Mouse (Mus musculus): Measurements from ENCODE around the gene Cadm1. TPM values are rescaled to one million over a fixed set of nuclear protein-coding genes. Genes with fewer than 3 reads are reported as not detected.

The Cadm1 gene
- polyA plus RNA-seq, 1 experiment from 2014 or later: 89.9 TPM

DNA sequence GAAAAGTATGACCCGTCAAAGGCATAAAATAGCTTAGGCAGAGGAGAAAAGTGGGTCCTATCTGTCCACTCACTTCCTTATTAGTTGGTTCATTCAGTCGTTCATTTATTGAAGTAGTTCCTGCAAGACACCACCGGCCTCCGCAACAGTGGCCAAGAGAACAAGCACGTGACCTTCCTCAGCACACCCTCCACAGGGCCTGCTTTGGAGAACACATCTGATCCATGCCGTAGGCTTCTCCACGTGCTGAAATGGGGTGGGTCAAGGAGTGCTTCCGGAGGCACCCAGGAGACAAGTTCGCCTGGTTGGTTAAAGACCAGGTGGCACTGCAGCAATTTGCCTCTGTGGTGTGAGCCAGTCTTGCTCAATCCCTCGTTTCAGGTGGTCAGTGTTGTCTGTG, 236.4 kb downstream of the Cadm1 start:
- Histone ChIP-seq H3K9me3 (replicated peaks) (no peaks in the 10 kb centered on the region), H3K4me1 (peaks cover 40% of the 10 kb centered on the region), H3K27ac (replicated peaks) (no peak overlapping the region), H3K36me3 (no peaks in the 10 kb centered on the region), H3K4me3 (no peak overlapping the region), H3K27me3 (ENCODE audit: low read depth, poor library complexity, severe bottlenecking) (no peaks in the 10 kb centered on the region)
- WGBS: 89% methylated on average over 10 of the region's 10 CpGs
- DNase-seq (ENCODE audit: low spot score): no peak

DNA sequence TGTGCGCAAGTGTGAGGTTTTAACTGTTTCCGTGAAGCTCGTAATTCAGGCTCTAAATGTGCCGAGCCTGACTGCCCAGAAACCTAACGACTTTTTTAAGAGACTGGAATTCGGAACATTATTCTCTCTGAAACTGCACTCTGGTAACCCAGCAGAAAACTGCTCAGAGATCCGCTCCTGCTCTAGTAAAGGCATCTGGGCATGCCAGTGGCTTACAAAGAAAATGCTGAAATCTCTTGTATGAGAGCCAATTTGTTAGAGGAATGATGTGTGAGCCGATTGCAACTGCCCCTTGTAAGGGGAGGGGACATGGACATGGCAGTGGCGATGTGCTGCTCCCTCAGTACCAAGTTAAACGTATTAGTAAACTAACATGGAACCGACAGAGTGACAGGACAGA, 240.9 kb downstream of the Cadm1 start:
- Histone ChIP-seq H3K36me3 (no peaks in the 10 kb centered on the region), H3K4me1 (peaks cover 20% of the 10 kb centered on the region), H3K9me3 (replicated peaks) (no peaks in the 10 kb centered on the region), H3K27ac (replicated peaks) (no peak overlapping the region), H3K4me3 (no peak overlapping the region), H3K27me3 (ENCODE audit: low read depth, poor library complexity, severe bottlenecking) (no peaks in the 10 kb centered on the region)
- DNase-seq (ENCODE audit: low spot score): no peak
- WGBS: 75% methylated on average over 11 of the region's 11 CpGs

DNA sequence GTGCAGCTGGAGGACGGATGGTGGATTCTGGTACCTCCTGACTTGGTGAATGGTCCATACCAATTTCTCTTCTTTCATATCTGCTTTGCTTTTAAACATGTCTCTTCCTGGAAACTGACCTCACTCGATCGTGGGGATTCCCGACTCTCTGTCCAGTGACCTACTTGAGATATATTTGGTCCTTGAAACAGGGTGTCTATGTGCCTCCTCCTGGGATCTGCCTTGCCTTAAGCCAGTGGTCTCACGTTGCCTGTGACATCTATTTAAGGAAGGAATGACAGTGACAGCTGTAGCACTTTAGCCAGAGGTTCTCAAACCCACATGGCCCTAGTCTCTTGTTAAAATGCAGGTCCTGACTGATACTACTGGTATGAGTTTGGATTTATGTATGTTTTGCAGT, 242.0 kb downstream of the Cadm1 start:
- no peak overlapping the region for H3K4me3 ChIP-seq
- no peak overlapping the region for H3K27ac ChIP-seq (replicated peaks)
- H3K9me3 ChIP-seq (replicated peaks): no peaks in the 10 kb centered on the region
- peaks cover 17% of the 10 kb centered on the region for H3K4me1 ChIP-seq
- H3K27me3 ChIP-seq (ENCODE audit: low read depth, poor library complexity, severe bottlenecking): no peaks in the 10 kb centered on the region
- H3K36me3 ChIP-seq: no peaks in the 10 kb centered on the region
- DNase-seq (ENCODE audit: low spot score): no peak
- WGBS: 82% methylated on average over 5 of the region's 5 CpGs

DNA sequence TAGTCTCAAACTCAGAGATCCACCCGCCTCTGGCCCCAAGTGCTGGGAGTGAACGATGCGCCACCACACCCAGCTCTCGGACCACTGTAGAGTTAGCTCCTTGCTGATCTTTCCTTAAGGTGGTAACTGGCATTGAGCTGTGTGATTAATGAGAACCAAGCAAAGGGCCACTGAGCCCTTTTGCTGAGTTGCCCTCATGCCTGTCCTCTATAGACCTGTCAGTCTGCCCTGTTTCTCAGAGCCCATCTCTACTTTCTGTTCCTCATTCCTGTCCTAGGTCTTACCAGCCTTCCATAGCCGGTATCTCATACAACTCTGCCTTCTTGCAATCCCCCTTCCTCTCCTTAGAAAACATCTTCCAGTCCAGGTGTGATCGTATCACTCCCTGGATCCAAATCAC, 242.8 kb downstream of the Cadm1 start:
- no peak for DNase-seq (ENCODE audit: low spot score)
- H3K27ac ChIP-seq (replicated peaks): no peak overlapping the region
- H3K4me1 ChIP-seq: peaks cover 23% of the 10 kb centered on the region
- WGBS: 93% methylated on average over 6 of the region's 6 CpGs
- no peaks in the 10 kb centered on the region for H3K9me3 ChIP-seq (replicated peaks)
- H3K4me3 ChIP-seq: no peak overlapping the region
- H3K36me3 ChIP-seq: no peaks in the 10 kb centered on the region
- no peaks in the 10 kb centered on the region for H3K27me3 ChIP-seq (ENCODE audit: low read depth, poor library complexity, severe bottlenecking)

DNA sequence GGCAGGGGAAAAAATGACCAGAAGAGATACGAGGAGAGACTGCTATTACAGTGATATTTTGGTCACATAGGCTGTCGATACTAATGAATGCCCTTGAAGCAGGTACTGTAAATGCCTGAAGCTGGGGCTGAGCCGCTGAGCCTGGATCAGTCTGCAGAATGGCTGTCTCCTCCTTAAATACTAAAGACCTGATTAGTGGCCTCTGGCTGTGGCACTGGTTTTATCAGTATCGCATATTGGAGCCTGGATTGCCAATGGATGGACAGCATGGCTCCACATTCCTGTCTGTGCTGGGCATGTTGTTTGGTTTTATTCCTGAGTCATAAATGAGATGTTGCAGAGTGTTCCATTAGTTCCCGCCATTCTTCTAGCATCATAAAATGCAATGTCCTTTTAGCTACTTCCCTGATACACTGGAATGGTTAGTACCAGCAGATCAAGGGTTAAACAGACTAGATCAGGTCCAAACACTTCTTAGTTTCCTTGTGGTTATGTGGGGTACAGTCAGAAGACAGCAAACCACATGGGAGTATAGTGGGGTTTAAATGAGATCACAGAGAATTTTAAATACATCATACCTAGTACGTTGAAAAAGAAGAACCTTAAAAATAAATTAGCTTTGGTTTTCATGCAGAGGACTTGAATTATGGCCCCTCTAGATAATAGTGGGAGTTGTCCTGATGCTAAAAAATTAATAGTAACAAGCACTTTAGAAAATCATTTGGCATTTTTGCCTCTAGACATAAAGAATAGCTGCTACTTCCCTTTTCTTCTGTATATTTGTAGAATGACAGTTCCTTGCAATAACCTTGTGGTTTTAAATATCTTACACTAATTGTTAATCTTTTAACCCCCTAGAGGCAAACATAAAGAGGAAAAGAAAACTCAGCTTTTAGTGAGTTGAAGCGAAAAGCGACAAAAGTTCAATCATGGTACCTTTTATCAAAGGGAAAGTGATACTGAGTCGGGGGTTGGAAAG, 247.3 kb downstream of the Cadm1 start:
- DNase-seq (ENCODE audit: low spot score): no peak
- WGBS: 91% methylated on average over 9 of the region's 9 CpGs
- no peaks in the 10 kb centered on the region for H3K27me3 ChIP-seq (ENCODE audit: low read depth, poor library complexity, severe bottlenecking)
- H3K27ac ChIP-seq (replicated peaks): peak overlapping the region; percentile 63; the same call in 1 of the 2 replicates
- H3K4me3 ChIP-seq: no peak overlapping the region
- H3K36me3 ChIP-seq: no peaks in the 10 kb centered on the region
- no peaks in the 10 kb centered on the region for H3K9me3 ChIP-seq (replicated peaks)
- peaks cover 35% of the 10 kb centered on the region for H3K4me1 ChIP-seq

DNA sequence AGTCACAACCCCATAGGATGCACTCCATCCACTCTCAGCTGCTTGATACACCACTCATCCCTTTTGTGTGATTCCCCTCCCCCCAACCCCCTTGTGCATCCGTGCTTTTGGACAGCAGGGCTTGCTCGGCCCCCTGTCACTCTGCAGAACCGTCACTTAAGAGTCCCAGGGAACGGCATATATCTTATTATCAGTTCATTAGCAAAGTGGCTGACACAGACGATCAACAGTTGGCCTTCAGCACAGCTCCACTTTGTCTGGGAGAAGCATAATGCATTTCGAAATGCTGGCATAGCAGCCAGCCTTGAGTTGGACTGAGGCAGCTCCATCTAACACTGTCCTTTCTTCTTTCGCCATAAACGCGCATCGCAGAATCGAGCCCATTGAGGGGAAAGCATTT, 248.5 kb downstream of the Cadm1 start:
- peak; percentile 18 for DNase-seq (ENCODE audit: low spot score)
- peak overlapping the region; percentile 63 for H3K27ac ChIP-seq (replicated peaks)
- peaks cover 35% of the 10 kb centered on the region for H3K4me1 ChIP-seq
- WGBS: 53% methylated on average over 11 of the region's 11 CpGs
- no peaks in the 10 kb centered on the region for H3K36me3 ChIP-seq
- no peaks in the 10 kb centered on the region for H3K27me3 ChIP-seq (ENCODE audit: low read depth, poor library complexity, severe bottlenecking)
- no peaks in the 10 kb centered on the region for H3K9me3 ChIP-seq (replicated peaks)
- H3K4me3 ChIP-seq: no peak overlapping the region

DNA sequence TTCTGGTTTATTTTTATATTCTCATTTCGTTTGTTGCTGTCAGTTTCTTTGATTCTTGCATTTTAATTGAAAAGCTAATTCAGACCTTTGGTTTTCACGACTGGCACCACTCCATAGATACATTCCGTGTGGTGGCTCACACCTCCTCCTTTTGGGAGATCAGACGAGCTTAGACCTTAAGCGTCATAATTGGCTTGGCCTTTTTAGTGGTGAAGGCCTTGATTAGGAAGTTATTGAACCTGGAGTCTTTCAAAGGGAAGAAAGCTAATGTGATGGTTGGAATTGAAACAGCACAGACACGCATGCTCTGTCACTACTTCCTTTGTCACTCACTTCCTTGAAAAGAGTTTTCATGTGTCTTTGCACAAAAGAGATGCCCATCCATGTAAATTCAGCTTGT, 249.3 kb downstream of the Cadm1 start:
- peaks cover 35% of the 10 kb centered on the region for H3K4me1 ChIP-seq
- no peak overlapping the region for H3K27ac ChIP-seq (replicated peaks)
- no peaks in the 10 kb centered on the region for H3K9me3 ChIP-seq (replicated peaks)
- 74% methylated on average over 6 of the region's 6 CpGs for WGBS
- no peak overlapping the region for H3K4me3 ChIP-seq
- no peak for DNase-seq (ENCODE audit: low spot score)
- no peaks in the 10 kb centered on the region for H3K27me3 ChIP-seq (ENCODE audit: low read depth, poor library complexity, severe bottlenecking)
- H3K36me3 ChIP-seq: no peaks in the 10 kb centered on the region

DNA sequence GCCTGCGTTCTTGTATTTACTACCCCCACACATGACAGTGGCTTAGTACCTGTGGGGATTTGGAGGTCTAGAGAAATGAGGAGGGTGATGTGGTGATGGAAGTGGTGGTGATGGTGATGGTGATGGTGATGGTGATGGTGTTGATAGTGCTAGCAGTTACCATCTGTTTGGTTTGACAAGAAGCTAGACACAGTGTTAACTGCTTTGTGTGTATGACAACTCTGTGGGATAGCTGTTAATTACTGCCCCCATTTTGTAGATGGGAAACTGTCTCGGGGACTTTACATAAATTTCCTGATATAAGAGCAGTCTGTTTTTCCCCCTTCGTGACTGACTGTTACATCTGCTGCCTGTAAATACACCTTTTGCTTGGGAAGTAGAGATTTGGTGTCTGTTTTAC, 256.7 kb downstream of the Cadm1 start:
- no peak overlapping the region for H3K27ac ChIP-seq (replicated peaks)
- no peak for DNase-seq (ENCODE audit: low spot score)

DNA sequence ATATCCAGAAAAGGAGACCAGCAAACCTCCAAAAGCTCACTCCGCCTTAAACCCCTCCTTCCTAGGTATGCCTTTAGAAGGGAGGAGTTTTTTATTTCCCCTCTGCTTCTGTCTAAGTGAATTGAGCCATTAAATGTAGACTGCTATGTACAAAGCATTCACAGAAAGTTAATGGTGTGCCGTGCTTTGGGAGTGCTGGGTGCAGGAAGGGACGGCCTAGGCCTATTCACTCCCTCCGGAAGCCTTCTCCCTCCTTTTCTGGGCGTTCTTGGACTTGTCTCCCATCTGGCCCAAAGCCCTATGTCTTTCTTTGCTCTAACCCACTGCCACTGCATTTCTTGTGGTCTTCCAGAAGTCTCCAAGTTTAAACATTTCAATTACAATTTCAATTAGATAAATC, 268.5 kb downstream of the Cadm1 start:
- no peaks in the 10 kb centered on the region for H3K9me3 ChIP-seq (replicated peaks)
- H3K4me1 ChIP-seq: peaks cover 10% of the 10 kb centered on the region
- H3K27me3 ChIP-seq (ENCODE audit: low read depth, poor library complexity, severe bottlenecking): peaks cover 8% of the 10 kb centered on the region; the same call in 1 of the 2 replicates
- H3K4me3 ChIP-seq: no peak overlapping the region
- no peak overlapping the region for H3K27ac ChIP-seq (replicated peaks)
- WGBS: 86% methylated on average over 5 of the region's 5 CpGs
- peaks cover 51% of the 10 kb centered on the region for H3K36me3 ChIP-seq
- DNase-seq (ENCODE audit: low spot score): no peak

More for the DNA sequence above, 256.7 kb downstream of the Cadm1 start:
- Histone ChIP-seq H3K9me3 (replicated peaks) (no peaks in the 10 kb centered on the region), H3K27me3 (ENCODE audit: low read depth, poor library complexity, severe bottlenecking) (no peaks in the 10 kb centered on the region), H3K36me3 (peaks cover 21% of the 10 kb centered on the region), H3K4me3 (no peak overlapping the region), H3K4me1 (peaks cover 9% of the 10 kb centered on the region)
- 78% methylated on average over 3 of the region's 3 CpGs for WGBS

DNA sequence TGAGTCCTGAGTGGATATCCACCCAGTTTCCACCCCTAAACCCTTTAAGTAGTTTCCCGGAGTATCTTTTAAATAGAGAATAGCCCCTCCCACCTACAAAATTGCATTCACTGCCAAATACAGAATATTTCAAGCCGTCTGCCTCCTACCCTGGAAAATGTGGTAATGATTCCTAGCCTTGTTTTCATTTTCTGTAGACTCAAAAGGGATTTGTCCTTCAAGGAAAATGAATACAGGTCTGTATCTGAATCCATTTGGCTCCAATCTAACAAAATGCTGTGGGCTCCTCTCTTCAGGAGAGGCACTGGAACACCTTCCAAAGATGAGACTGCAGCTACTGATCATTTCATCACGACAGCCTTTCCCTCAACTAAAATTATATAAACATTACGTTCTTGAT, 271.3 kb downstream of the Cadm1 start:
- Histone ChIP-seq H3K27ac (replicated peaks) (no peak overlapping the region), H3K9me3 (replicated peaks) (no peaks in the 10 kb centered on the region), H3K36me3 (peaks cover 38% of the 10 kb centered on the region), H3K4me3 (no peak overlapping the region), H3K27me3 (ENCODE audit: low read depth, poor library complexity, severe bottlenecking) (peaks cover 20% of the 10 kb centered on the region), H3K4me1 (peaks cover 35% of the 10 kb centered on the region)
- 90% methylated on average over 4 of the region's 4 CpGs for WGBS
- no peak for DNase-seq (ENCODE audit: low spot score)

DNA sequence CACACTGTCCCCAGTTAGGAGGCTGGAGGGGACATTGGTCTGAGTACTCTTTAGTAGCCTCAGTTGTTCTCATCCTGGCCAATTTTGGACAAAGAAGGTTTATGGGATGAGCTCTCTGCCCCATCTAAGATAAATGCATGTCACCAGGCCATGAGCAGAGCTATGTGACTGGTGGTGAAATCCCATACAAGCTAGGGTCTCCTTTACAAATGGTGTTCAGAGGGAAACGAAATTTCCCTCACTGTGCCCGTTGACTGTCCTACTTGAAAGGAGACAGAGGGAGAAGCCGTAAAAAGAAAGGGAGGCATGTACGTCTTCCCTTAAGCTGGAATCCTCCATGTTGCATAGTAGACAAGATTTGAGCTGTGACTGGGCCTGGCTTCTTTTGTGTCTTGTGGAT, 272.6 kb downstream of the Cadm1 start:
- Histone ChIP-seq H3K27me3 (ENCODE audit: low read depth, poor library complexity, severe bottlenecking) (peaks cover 30% of the 10 kb centered on the region), H3K9me3 (replicated peaks) (no peaks in the 10 kb centered on the region), H3K4me1 (peaks cover 41% of the 10 kb centered on the region), H3K27ac (replicated peaks) (no peak overlapping the region), H3K36me3 (peaks cover 33% of the 10 kb centered on the region), H3K4me3 (no peak overlapping the region)
- 74% methylated on average over 4 of the region's 4 CpGs for WGBS
- DNase-seq (ENCODE audit: low spot score): no peak

DNA sequence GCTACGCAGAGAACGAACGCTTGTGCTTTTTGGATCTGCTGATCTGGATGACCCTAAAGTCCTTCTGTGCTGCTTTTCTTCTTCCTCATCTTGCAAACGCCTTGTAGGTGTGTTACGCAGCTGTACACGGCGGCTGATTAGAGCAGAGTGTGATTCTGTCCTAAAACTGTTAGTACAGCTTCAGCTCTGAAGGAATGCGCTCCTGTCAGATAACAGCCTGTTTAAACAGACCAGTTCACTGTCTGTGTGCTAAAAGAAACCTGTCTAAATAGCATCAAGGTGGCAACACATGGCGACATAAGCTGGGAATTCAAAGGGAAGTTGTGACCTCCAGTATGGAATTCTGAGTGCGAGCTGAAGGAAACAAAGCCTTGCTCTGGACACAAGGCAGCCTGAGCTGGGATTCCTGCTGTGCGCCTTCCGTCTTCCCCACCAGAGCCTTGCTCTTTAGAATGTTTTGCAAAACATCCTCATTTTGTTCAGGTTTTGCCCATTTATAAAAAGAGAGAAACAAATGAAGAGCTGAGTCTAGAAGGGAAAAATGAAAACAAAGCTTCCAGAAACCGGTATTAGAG, 273.6 kb downstream of the Cadm1 start:
- H3K4me1 ChIP-seq: peaks cover 41% of the 10 kb centered on the region
- H3K9me3 ChIP-seq (replicated peaks): no peaks in the 10 kb centered on the region

DNA sequence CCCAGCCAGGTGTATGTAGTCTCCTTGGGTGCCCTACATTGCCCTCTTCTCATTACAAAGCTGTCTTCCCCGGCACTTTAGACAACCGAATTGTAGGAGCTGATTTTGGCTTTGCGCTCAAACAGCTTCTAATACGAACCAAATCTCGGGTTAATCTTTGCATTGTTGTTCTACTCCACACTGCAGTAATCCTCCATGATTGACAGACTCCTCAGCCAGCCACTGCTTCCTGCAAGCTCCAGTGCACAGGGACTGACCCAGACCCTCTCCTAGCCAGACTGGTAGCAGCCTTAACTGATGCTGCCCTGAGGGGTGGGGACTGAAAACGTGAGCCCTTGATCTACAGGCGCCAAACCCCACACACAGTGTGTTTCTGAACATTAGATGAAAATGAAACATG, 275.7 kb downstream of the Cadm1 start:
- WGBS: 14% methylated on average over 7 of the region's 7 CpGs
- H3K27me3 ChIP-seq (ENCODE audit: low read depth, poor library complexity, severe bottlenecking): peaks cover 40% of the 10 kb centered on the region
- peak overlapping the region; percentile 63 for H3K27ac ChIP-seq (replicated peaks)

More for the DNA sequence above, 273.6 kb downstream of the Cadm1 start:
- H3K27ac ChIP-seq (replicated peaks): no peak overlapping the region; the same call in 1 of the 2 replicates
- H3K4me3 ChIP-seq: no peak overlapping the region
- WGBS: 41% methylated on average over 13 of the region's 13 CpGs
- peaks cover 27% of the 10 kb centered on the region for H3K36me3 ChIP-seq
- DNase-seq (ENCODE audit: low spot score): peak; percentile 19
- H3K27me3 ChIP-seq (ENCODE audit: low read depth, poor library complexity, severe bottlenecking): peaks cover 40% of the 10 kb centered on the region

More for the DNA sequence above, 275.7 kb downstream of the Cadm1 start:
- no peaks in the 10 kb centered on the region for H3K9me3 ChIP-seq (replicated peaks)
- peak; percentile 74 for DNase-seq (ENCODE audit: low spot score)
- H3K36me3 ChIP-seq: peaks cover 13% of the 10 kb centered on the region
- no peak overlapping the region for H3K4me3 ChIP-seq
- H3K4me1 ChIP-seq: peaks cover 41% of the 10 kb centered on the region

Data from midbrain, embryonic 10.5 days (tissue).